Mouse (Mus musculus) midbrain, embryonic 13.5 days (tissue): Measurements from ENCODE around the gene Bmpr1a. TPM values are rescaled to one million over a fixed set of nuclear protein-coding genes. Genes with fewer than 3 reads are reported as not detected.

ENCODE experiments used
- ATAC-seq: fragments of 200-750 bp; cut with Nextera tagmentation; 2 replicates; pipeline ENCODE4 v1.8.0; 2017; ENCODE audit warnings: mild to moderate bottlenecking, moderate TSS enrichment, moderate library complexity
- H3K27ac ChIP-seq: fragments of 300-500 bp; sonication (generic); 2 replicates; pipeline ENCODE4 v1.5.1; 2015; ENCODE audit warnings: inconsistent platforms, mild to moderate bottlenecking, moderate library complexity
- H3K27me3 ChIP-seq: fragments of 300-500 bp; sonication (generic); 2 replicates; pipeline ENCODE4 v1.6.1; 2015; ENCODE audit warnings: mild to moderate bottlenecking, inconsistent platforms
- H3K36me3 ChIP-seq: fragments of 300-500 bp; sonication (generic); 2 replicates; pipeline ENCODE4 v1.6.1; 2015; ENCODE audit warnings: mild to moderate bottlenecking, inconsistent platforms
- H3K4me1 ChIP-seq: fragments of 300-500 bp; sonication (generic); replicated peaks from 2 replicates; pipeline ENCODE4 v1.6.1; 2015; ENCODE audit warnings: inconsistent platforms
- H3K4me2 ChIP-seq: fragments of 300-500 bp; sonication (generic); replicated peaks from 2 replicates; pipeline ENCODE4 v1.6.1; 2015; ENCODE audit warnings: moderate library complexity, mild to moderate bottlenecking, inconsistent platforms
- H3K4me3 ChIP-seq: fragments of 300-500 bp; sonication (generic); replicated peaks from 2 replicates; pipeline ENCODE4 v1.5.1; 2015; ENCODE audit warnings: mild to moderate bottlenecking, inconsistent platforms
- H3K9ac ChIP-seq: fragments of 300-500 bp; sonication (generic); replicated peaks from 2 replicates; pipeline ENCODE4 v1.6.1; 2015; ENCODE audit warnings: mild to moderate bottlenecking, inconsistent platforms
- H3K9me3 ChIP-seq: fragments of 300-500 bp; sonication (generic); 2 replicates; pipeline ENCODE4 v1.6.1; 2016; ENCODE audit warnings: mild to moderate bottlenecking, inconsistent platforms
- WGBS: fragments of 180-500 bp; shearing (Covaris S2); methylation state at CpG from one replicate; pipeline ENCODE4 v1.1.7; 2015; 5-methylcytosine and 5-hydroxymethylcytosine counted together
- polyA plus RNA-seq: library from polyadenylated mRNA; unstranded; fragments of >200 nt; fragmentation: Nextera tagmentation; extraction: Ambion mirVana; gene quantifications from 2 replicates; pipeline ENCODE4 v1.2.1, GENCODE M21; 2015

The Bmpr1a gene
- polyA plus RNA-seq: 18.1 and 21.4 TPM in 2 replicates

DNA sequence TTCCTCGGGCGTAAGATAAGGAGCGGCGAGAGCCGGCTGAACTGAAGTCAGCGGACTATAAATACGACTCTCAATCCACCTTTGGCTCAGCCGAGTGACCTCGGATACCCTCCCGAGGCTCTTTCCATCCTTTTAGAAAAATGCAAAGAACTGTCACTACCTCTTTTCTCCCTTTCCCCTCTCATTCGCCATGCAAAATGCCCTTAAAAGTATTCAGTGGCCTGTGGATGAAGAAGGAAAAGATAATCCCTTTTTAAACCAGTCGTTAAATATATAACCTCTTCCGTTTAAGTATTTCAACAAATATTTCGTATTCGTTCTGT, at the start of gene Bmpr1a:
Gene Bmpr1a (minus strand): TSS at position 17 of the 323 bp plus-strand sequence.
- H3K4me2 ChIP-seq: peak within 1 kb of the TSS; percentile 62
- H3K27ac ChIP-seq: peak within 1 kb of the TSS; percentile 96
- H3K9me3 ChIP-seq: no peaks in the 10 kb centered on the region
- peaks cover 42% of the 10 kb centered on the region for H3K4me1 ChIP-seq
- no peaks in the 10 kb centered on the region for H3K27me3 ChIP-seq
- H3K36me3 ChIP-seq: no peaks in the 10 kb centered on the region
- ATAC-seq: no peak
- H3K4me3 ChIP-seq: peak within 1 kb of the TSS; percentile 90
- H3K9ac ChIP-seq: peak within 1 kb of the TSS; percentile 93
- WGBS: 7% methylated on average over 15 of the region's 15 CpGs

DNA sequence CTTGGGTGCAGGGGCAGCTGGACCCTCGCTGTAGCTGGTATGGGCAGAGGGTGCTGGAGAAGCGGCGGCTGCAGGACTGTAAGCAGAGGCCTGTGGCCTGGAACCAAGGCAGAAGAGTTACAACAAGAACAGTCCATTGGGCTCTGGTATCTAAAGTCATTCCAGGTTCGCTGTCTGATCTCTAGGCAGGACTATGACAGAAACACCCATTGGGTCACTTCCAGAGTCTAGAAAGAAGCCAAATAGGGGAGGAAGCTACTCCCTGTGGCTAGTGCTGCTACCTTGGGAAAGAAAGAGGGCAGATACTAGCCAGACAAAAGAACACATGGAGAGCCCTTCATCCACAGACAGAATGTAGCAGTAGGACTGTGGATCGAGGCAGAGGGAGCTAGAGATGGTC, 49.1 kb upstream of the Bmpr1a start:
- Histone ChIP-seq H3K9ac (no peak overlapping the region), H3K4me1 (0 out of 2 replicates have a peak, but pooled peaks cover 6% of the 10 kb centered on the region), H3K27me3 (peaks cover 3% of the 10 kb centered on the region; the same call in 1 of the 2 replicates), H3K36me3 (no peaks in the 10 kb centered on the region), H3K9me3 (no peaks in the 10 kb centered on the region), H3K4me3 (no peak overlapping the region), H3K4me2 (no peak overlapping the region), H3K27ac (no peak overlapping the region)
- ATAC-seq: no peak
- 90% methylated on average over 5 of the region's 5 CpGs for WGBS

DNA sequence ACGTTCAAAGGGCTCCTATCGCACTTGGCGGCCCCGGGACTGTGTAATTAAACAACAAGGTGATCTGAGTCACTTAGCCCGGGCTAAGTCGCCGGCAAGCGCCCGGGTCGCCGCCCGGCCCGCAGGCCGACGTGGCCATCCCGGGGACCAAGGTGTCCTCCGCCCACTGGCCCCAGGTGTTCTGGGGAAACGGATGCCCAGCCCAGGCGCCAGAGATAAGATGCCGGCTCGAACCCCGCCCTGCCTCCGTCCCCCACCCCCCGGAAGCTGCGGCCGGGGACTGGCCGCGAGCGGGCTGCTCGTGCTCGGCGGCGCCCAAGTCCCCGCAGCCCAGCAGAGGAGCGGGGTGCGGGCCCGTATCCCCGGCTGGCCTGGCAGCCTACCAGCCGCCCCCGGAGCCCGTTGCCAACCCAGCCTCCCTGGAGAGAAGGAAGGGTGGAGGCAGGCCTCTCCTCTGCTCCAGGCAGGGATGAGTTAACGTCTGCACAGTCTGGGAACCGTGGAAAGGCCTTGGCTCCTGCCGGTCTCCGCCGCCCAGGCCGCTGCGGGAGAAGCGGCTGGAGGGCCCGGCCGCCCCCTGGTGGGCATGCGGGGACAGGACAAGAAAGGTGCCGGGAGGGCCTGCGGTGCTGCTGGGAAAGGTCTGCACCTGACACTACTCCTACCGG, 46.0 kb upstream of the Bmpr1a start:
- 0 out of 2 replicates have a peak, but pooled peaks cover 6% of the 10 kb centered on the region for H3K4me1 ChIP-seq
- H3K4me2 ChIP-seq: peak overlapping the region; percentile 83
- H3K9ac ChIP-seq: peak overlapping the region; percentile 86
- H3K36me3 ChIP-seq: no peaks in the 10 kb centered on the region
- peak; percentile 98 for ATAC-seq
- peak overlapping the region; percentile 85 for H3K4me3 ChIP-seq
- WGBS: under 1% methylated on average over 46 of the region's 55 CpGs
- peak overlapping the region; percentile 86 for H3K27ac ChIP-seq
- H3K9me3 ChIP-seq: no peaks in the 10 kb centered on the region
- peaks cover 10% of the 10 kb centered on the region; the same call in 1 of the 2 replicates for H3K27me3 ChIP-seq

DNA sequence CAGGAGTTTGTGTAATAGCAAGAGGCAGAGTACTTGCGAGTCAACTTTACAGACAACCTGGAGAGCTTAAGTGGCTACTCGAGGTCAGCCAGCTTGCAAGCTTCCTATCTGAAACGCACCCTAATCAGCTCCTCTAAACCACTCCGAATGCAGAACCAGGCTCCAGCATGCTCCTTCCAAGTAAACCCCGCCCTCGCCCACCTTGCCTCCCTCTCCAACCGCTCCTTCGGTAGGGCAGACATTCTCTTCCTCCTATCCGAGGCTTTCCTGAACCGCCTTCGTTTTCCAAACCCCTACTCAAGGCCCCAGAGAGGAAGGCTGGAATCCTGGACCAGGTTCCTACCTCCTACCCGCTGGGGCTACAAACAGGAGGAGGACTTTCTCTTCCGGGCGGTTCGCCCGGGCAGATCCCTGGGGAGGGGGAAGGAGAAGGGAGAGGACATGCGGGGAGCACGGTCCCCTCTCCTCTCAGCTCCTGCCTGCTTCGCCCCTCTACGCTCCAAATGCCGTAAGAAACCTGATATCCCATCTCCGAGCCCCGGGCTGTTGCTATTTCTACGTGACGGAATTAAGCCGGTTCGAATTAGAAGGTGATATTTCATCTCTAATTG, 45.4 kb upstream of the Bmpr1a start:
- no peaks in the 10 kb centered on the region for H3K9me3 ChIP-seq
- H3K4me3 ChIP-seq: peak overlapping the region; percentile 85
- H3K36me3 ChIP-seq: no peaks in the 10 kb centered on the region
- H3K27me3 ChIP-seq: peaks cover 10% of the 10 kb centered on the region; the same call in 1 of the 2 replicates
- H3K4me1 ChIP-seq: 0 out of 2 replicates have a peak, but pooled peaks cover 6% of the 10 kb centered on the region
- WGBS: under 1% methylated on average over 27 of the region's 27 CpGs
- H3K9ac ChIP-seq: peak overlapping the region; percentile 86
- peak; percentile 63 for ATAC-seq
- H3K27ac ChIP-seq: peak overlapping the region; percentile 86
- H3K4me2 ChIP-seq: peak overlapping the region; percentile 83

DNA sequence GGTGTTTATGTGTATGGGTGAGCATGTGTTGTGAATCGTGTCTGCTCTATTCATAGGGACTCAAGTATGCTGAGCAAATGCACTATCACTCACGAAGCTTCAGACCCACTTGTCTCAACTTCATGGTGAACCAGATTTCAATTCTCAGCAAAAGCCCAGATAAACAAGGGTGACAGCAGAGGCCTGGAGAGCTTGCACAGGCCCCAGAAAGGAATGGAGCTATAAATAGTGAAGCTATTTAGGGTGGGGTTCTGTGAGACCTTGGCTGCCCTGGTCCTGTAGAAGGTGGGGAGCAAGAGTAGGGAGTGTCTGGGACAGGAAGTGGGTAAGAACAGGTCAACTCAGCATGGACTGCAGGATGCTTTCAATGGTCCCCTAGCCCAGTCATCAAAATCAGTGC, 41.4 kb upstream of the Bmpr1a start:
- Histone ChIP-seq H3K27ac (no peak overlapping the region), H3K36me3 (no peaks in the 10 kb centered on the region), H3K9me3 (no peaks in the 10 kb centered on the region), H3K4me2 (no peak overlapping the region), H3K27me3 (peaks cover 10% of the 10 kb centered on the region; the same call in 1 of the 2 replicates), H3K4me1 (0 out of 2 replicates have a peak, but pooled peaks cover 5% of the 10 kb centered on the region), H3K4me3 (no peak overlapping the region), H3K9ac (no peak overlapping the region)
- ATAC-seq: no peak
- WGBS: 83% methylated on average over 2 of the region's 2 CpGs

DNA sequence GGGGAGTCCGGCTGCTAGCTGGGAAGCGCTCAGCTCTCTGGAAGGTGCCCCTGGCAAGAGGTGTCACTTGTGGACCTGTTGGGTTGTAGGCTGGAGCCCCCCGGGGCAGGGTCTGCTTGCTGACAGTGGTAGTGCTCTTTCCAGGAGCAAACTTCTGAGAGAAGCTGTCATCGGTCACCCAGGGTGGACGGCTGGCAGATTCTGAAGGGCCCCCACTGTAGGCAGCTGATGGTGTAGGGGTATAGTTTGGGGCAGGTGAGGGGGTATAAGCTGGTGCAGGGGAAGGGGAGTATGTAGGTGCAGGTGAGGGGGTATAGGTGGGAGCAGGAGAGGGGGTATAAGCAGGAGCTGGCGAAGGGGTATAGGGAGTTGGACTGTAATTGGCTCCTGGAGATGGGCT, 40.9 kb upstream of the Bmpr1a start:
- peaks cover 10% of the 10 kb centered on the region; the same call in 1 of the 2 replicates for H3K27me3 ChIP-seq
- 0 out of 2 replicates have a peak, but pooled peaks cover 4% of the 10 kb centered on the region for H3K4me1 ChIP-seq
- no peaks in the 10 kb centered on the region for H3K36me3 ChIP-seq
- no peak overlapping the region for H3K4me2 ChIP-seq
- H3K4me3 ChIP-seq: no peak overlapping the region
- H3K27ac ChIP-seq: no peak overlapping the region
- H3K9ac ChIP-seq: no peak overlapping the region
- no peak for ATAC-seq
- H3K9me3 ChIP-seq: no peaks in the 10 kb centered on the region
- WGBS: 93% methylated on average over 6 of the region's 6 CpGs

DNA sequence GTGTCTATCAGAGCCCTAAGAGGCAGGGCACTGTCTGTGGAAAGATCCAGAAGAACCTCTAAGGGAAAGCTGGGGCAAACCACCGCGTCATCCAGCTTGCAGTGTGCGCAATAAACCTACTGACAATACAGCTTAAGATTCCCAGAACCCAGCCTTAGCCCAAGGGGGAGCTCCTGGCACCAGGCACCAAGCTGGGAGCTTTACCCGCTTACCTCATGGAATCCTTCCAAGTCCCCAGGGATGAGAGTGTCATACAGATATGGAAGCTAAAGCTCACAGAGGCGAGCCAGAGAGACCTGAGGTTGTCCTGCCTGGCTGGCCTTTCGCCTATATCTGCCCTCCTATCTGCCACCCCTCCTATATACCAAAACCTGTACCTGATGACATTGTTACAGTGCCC, 40.5 kb upstream of the Bmpr1a start:
- ATAC-seq: no peak
- H3K27ac ChIP-seq: no peak overlapping the region
- no peak overlapping the region for H3K4me3 ChIP-seq
- 77% methylated on average over 6 of the region's 6 CpGs for WGBS
- H3K36me3 ChIP-seq: no peaks in the 10 kb centered on the region
- H3K27me3 ChIP-seq: peaks cover 10% of the 10 kb centered on the region; the same call in 1 of the 2 replicates
- no peaks in the 10 kb centered on the region for H3K9me3 ChIP-seq
- 0 out of 2 replicates have a peak, but pooled peaks cover 4% of the 10 kb centered on the region for H3K4me1 ChIP-seq
- no peak overlapping the region for H3K4me2 ChIP-seq
- H3K9ac ChIP-seq: no peak overlapping the region

DNA sequence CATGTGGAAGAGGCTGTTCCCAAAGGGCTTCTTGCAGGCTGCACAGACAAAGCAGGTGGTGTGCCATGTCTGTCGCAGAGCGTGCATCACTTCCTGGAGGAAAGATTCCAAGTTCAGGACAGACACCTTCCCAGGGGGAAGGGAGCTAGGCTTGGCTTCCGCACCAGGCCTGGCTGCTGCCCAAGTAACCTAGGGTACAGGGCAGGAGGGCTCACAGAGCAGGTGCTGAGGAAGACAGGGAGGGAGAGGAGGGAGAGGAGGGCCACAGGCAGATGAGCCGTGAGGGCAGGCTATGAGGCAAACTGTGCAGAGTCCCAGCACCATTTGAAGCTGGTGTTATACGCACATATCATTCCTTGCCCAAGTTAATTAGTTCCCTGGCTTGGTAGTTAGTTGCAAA, 38.8 kb upstream of the Bmpr1a start:
- Histone ChIP-seq H3K4me3 (no peak overlapping the region), H3K36me3 (no peaks in the 10 kb centered on the region), H3K27ac (no peak overlapping the region), H3K27me3 (0 out of 2 replicates have a peak, but pooled peaks cover 8% of the 10 kb centered on the region), H3K4me1 (no peaks in the 10 kb centered on the region), H3K9ac (no peak overlapping the region), H3K9me3 (no peaks in the 10 kb centered on the region), H3K4me2 (no peak overlapping the region)
- no peak for ATAC-seq
- 87% methylated on average over 5 of the region's 5 CpGs for WGBS

DNA sequence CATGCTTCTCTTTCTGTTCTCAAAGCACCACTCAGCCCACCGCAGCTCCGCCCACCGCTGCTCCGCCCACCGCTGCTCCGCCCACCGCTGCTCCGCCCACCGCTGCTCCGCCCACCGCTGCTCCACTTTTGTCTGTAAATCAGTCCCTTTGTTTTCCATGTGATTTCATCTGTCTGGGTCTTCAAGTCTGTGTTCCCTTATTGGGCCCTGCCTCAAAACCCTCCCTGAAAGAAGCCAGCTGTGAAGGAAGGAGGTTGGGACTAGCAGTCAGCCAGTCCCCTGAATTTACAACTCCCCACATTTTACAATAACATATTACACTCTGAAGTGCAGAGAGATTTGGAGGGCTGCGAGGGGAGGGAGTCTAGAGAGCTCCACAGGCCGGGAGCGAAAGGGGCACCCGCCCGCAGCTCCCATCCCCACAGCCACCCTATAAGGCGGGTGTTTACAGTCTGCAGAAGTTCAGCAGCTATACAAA, 37.6 kb upstream of the Bmpr1a start:
- ATAC-seq: 0 out of 2 replicates have a peak, but pooled peaks have one; percentile 20
- Histone ChIP-seq H3K27ac (no peak overlapping the region), H3K4me3 (no peak overlapping the region), H3K9me3 (no peaks in the 10 kb centered on the region), H3K9ac (no peak overlapping the region), H3K4me1 (no peaks in the 10 kb centered on the region), H3K36me3 (no peaks in the 10 kb centered on the region), H3K27me3 (0 out of 2 replicates have a peak, but pooled peaks cover 2% of the 10 kb centered on the region), H3K4me2 (0 out of 2 replicates have a peak overlapping the region, but pooled peaks have one; percentile 1)
- WGBS: 13% methylated on average over 17 of the region's 17 CpGs

DNA sequence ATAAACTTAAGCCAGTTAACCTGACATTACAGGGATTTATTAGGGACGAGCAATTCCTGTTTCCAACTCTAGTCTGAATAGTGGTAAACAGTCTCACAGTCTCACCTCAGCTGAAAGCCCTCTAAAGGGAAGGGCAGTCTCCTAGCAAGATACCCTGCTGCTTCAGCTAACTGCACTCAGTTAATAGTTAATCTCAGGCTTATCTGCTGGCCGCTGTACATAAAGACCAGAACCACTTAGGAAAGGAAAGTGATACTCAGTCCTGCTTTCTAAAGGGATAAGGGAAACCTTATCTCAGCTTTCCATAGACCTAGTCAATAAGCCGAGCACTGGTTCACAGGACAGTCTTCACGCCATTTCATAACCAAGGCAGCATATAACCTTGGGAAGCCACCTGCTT, 32.7 kb upstream of the Bmpr1a start:
- ATAC-seq: no peak
- no peaks in the 10 kb centered on the region for H3K9me3 ChIP-seq
- H3K9ac ChIP-seq: no peak overlapping the region
- no peaks in the 10 kb centered on the region for H3K27me3 ChIP-seq
- no peaks in the 10 kb centered on the region for H3K4me1 ChIP-seq
- 75% methylated on average over 4 of the region's 4 CpGs for WGBS
- no peak overlapping the region for H3K4me3 ChIP-seq
- H3K27ac ChIP-seq: no peak overlapping the region
- H3K4me2 ChIP-seq: no peak overlapping the region
- H3K36me3 ChIP-seq: no peaks in the 10 kb centered on the region

DNA sequence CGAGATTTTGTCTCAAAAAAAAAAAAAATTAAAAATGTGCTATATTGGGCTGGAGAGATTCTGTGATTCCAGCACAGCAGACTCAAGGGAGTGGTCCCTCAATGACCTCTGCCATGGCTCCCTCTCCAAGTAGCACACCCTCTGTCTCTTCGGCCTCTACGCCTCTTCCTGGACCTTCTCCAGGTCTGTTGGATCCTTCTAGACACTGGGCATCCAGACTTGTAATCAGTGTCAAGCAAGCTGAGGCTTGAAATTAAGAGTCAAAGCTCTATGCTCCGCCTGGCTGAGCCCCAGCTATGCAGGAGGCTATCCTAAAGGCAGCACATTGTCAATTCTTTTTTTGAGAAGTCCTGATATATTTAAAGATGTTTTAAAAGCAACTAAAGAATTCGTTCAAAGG, 30.4 kb upstream of the Bmpr1a start:
- WGBS: 87% methylated on average over 5 of the region's 5 CpGs
- no peak for ATAC-seq
- Histone ChIP-seq H3K27me3 (no peaks in the 10 kb centered on the region), H3K4me3 (no peak overlapping the region), H3K27ac (no peak overlapping the region), H3K9me3 (peaks cover 4% of the 10 kb centered on the region; the same call in 1 of the 2 replicates), H3K4me2 (no peak overlapping the region), H3K36me3 (no peaks in the 10 kb centered on the region), H3K9ac (no peak overlapping the region), H3K4me1 (no peaks in the 10 kb centered on the region)

DNA sequence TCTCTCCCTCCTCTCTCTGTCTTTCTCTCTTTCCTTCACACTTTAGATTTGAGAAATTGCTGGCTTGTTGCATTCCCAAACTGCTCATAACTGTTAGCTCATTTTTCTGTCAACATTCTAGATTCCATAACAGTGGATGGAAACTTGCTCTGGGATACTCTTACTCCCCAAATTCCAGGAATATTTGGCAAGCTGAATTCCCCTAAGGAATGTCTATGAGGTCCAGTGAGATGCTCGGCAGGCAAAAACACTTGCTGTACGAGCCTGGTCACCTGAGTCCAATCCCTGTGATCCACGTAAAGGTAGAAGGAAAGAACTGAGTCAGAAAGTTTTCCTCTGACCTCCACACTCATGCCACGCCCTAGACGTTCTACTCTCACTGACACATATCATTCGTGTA, 29.4 kb upstream of the Bmpr1a start:
- ATAC-seq: no peak
- Histone ChIP-seq H3K27me3 (no peaks in the 10 kb centered on the region), H3K27ac (no peak overlapping the region), H3K4me3 (no peak overlapping the region), H3K4me1 (no peaks in the 10 kb centered on the region), H3K36me3 (no peaks in the 10 kb centered on the region), H3K4me2 (no peak overlapping the region), H3K9ac (no peak overlapping the region), H3K9me3 (peaks cover 4% of the 10 kb centered on the region; the same call in 1 of the 2 replicates)
- WGBS: 91% methylated on average over 6 of the region's 6 CpGs
